Mouse (Mus musculus): ENCODE results near the gene Hspb2. TPM values are rescaled to one million over a fixed set of nuclear protein-coding genes. Genes with fewer than 3 reads are reported as not detected.

Gene Hspb2
- polyA plus RNA-seq, 1 experiment from 2014 or later = 4.0 TPM

DNA sequence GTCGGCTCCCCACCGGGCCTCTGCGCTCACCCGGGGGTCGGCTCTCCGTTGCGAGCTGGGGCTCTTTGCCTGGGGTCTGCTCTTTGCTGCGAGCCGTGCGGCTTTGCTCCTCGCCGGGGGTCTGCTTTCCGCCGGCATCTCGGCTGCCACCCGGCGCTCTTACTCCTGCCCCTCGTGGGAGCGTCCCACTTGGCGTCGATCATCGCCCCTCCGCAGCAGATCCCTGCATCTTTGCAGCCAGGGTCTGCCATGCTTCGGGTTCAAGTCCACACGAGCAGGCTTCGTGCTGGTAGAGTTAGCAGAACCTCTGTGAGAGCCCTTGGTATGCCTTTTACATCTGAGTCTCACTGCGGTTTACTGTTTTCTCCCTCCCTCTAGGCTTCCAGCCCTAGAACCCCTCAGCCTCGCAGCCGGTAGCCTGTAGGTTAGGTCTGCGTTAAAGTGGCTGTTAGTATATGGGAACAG, 23.5 kb upstream of the Hspb2 start:
- peak overlapping the region; percentile 88 for H3K27ac ChIP-seq (ENCODE audit: low read depth)
- no peaks in the 10 kb centered on the region for H3K9me3 ChIP-seq (ENCODE audit: control insufficient read depth, low read length)
- ATAC-seq (replicated peaks; ENCODE audit: low FRiP score, low TSS enrichment, low read depth) (peak; percentile 29), DNase-seq (ENCODE audit: low spot score) (no peak)
- peak overlapping the region; percentile 85 for H3K9ac ChIP-seq (ENCODE audit: low read length)
- peaks cover 36% of the 10 kb centered on the region for H3K36me3 ChIP-seq (ENCODE audit: control insufficient read depth, insufficient read depth, low read length)
- peaks cover 11% of the 10 kb centered on the region; the same call in 1 of the 2 replicates for H3K4me1 ChIP-seq (replicated peaks; ENCODE audit: control insufficient read depth, insufficient read depth, low read length)
- 0% methylated on average over 28 of the region's 30 CpGs for WGBS
- no peaks in the 10 kb centered on the region for H3K27me3 ChIP-seq (replicated peaks; ENCODE audit: control insufficient read depth, insufficient read depth, low read length)
- H3K4me2 ChIP-seq (ENCODE audit: low read length) = peak overlapping the region; percentile 69
- peak overlapping the region; percentile 88 for H3K4me3 ChIP-seq (ENCODE audit: low read depth, low read length)

DNA sequence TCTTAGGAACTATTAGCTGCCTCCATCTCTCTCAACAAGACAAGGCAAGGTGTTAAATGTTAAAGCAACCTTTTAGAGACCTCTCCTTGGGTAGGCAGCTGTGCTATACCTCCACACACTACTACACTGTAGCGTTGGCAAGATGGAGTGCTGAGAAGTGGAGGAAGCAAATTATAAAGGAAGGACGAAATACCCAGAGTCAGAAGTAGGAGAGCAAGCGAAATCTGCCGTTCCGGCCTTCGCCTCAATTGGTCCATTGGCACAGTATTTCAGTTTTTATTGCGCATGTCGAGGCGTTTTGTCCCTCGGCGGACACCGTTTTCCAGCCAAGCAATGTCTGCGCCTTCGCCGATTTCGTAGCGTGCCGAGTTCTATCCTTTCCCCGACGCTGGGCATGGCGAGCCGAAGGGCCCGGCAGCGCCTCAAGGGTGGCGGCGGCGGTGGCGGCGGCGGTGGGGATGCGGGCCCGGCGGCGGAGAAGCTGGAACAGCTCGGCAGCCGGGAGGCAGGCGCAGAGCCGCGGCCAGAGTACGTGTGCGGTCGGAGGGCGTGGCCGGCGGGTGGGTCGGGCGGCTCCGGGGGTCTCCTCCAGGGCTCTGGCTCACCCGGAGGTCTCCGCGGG, 22.9 kb upstream of the Hspb2 start, which contains the start of the genes Alg9 and 1110032A03Rik:
TSS of gene Alg9 (plus strand) at position 29 of the 622 bp plus-strand sequence.
TSS of gene 1110032A03Rik (minus strand) at position 530 of the 622 bp plus-strand sequence.
- H3K36me3 ChIP-seq (ENCODE audit: control insufficient read depth, insufficient read depth, low read length) = peaks cover 33% of the 10 kb centered on the region
- ATAC-seq (replicated peaks; ENCODE audit: low FRiP score, low TSS enrichment, low read depth) (peak; percentile 80), DNase-seq (ENCODE audit: low spot score) (peak; percentile 97)
- H3K4me2 ChIP-seq (ENCODE audit: low read length) = peak within 1 kb of the TSS; percentile 69
- H3K4me1 ChIP-seq (replicated peaks; ENCODE audit: control insufficient read depth, insufficient read depth, low read length) = peaks cover 11% of the 10 kb centered on the region; the same call in 1 of the 2 replicates
- peak within 1 kb of the TSS; percentile 85 for H3K9ac ChIP-seq (ENCODE audit: low read length)
- H3K27me3 ChIP-seq (replicated peaks; ENCODE audit: control insufficient read depth, insufficient read depth, low read length) = no peaks in the 10 kb centered on the region
- H3K4me3 ChIP-seq (ENCODE audit: low read depth, low read length) = peak within 1 kb of the TSS; percentile 88
- WGBS = under 1% methylated on average over 48 of the region's 51 CpGs
- H3K9me3 ChIP-seq (ENCODE audit: control insufficient read depth, low read length) = no peaks in the 10 kb centered on the region
- peak within 1 kb of the TSS; percentile 88 for H3K27ac ChIP-seq (ENCODE audit: low read depth)

GRCm38 (mm10) chr9:50774026-50774462, 21.9 kb upstream of the Hspb2 start:
- 63% methylated on average over 4 of the region's 4 CpGs for WGBS
- no peak for ATAC-seq (replicated peaks; ENCODE audit: low FRiP score, low TSS enrichment, low read depth)
- 0 out of 2 replicates have a peak overlapping the region, but pooled peaks have one; percentile 88 for H3K4me3 ChIP-seq (ENCODE audit: low read depth, low read length)

GRCm38 (mm10) chr9:50770011-50770410, 17.9 kb upstream of the Hspb2 start:
- 80% methylated on average over 2 of the region's 2 CpGs for WGBS
- no peak overlapping the region for H3K4me3 ChIP-seq (ENCODE audit: low read depth, low read length)
- no peak overlapping the region for H3K27ac ChIP-seq (ENCODE audit: low read depth)
- DNase-seq (ENCODE audit: low spot score) = no peak
- H3K4me1 ChIP-seq (replicated peaks; ENCODE audit: control insufficient read depth, insufficient read depth, low read length) = peaks cover 16% of the 10 kb centered on the region; the same call in 1 of the 2 replicates
- no peak overlapping the region for H3K4me2 ChIP-seq (ENCODE audit: low read length)
- no peak overlapping the region for H3K9ac ChIP-seq (ENCODE audit: low read length)
- no peak for ATAC-seq (replicated peaks; ENCODE audit: low FRiP score, low TSS enrichment, low read depth)
- H3K9me3 ChIP-seq (ENCODE audit: control insufficient read depth, low read length) = no peaks in the 10 kb centered on the region
- H3K27me3 ChIP-seq (replicated peaks; ENCODE audit: control insufficient read depth, insufficient read depth, low read length) = no peaks in the 10 kb centered on the region
- peaks cover 13% of the 10 kb centered on the region; the same call in 1 of the 2 replicates for H3K36me3 ChIP-seq (ENCODE audit: control insufficient read depth, insufficient read depth, low read length)

More at GRCm38 (mm10) chr9:50774026-50774462, 21.9 kb upstream of the Hspb2 start:
- peaks cover 22% of the 10 kb centered on the region for H3K36me3 ChIP-seq (ENCODE audit: control insufficient read depth, insufficient read depth, low read length)
- H3K4me2 ChIP-seq (ENCODE audit: low read length) = peak overlapping the region; percentile 69
- H3K27ac ChIP-seq (ENCODE audit: low read depth) = no peak overlapping the region
- no peak overlapping the region for H3K9ac ChIP-seq (ENCODE audit: low read length)
- DNase-seq (ENCODE audit: low spot score) = no peak
- H3K27me3 ChIP-seq (replicated peaks; ENCODE audit: control insufficient read depth, insufficient read depth, low read length) = no peaks in the 10 kb centered on the region
- H3K9me3 ChIP-seq (ENCODE audit: control insufficient read depth, low read length) = no peaks in the 10 kb centered on the region
- peaks cover 14% of the 10 kb centered on the region; the same call in 1 of the 2 replicates for H3K4me1 ChIP-seq (replicated peaks; ENCODE audit: control insufficient read depth, insufficient read depth, low read length)

DNA sequence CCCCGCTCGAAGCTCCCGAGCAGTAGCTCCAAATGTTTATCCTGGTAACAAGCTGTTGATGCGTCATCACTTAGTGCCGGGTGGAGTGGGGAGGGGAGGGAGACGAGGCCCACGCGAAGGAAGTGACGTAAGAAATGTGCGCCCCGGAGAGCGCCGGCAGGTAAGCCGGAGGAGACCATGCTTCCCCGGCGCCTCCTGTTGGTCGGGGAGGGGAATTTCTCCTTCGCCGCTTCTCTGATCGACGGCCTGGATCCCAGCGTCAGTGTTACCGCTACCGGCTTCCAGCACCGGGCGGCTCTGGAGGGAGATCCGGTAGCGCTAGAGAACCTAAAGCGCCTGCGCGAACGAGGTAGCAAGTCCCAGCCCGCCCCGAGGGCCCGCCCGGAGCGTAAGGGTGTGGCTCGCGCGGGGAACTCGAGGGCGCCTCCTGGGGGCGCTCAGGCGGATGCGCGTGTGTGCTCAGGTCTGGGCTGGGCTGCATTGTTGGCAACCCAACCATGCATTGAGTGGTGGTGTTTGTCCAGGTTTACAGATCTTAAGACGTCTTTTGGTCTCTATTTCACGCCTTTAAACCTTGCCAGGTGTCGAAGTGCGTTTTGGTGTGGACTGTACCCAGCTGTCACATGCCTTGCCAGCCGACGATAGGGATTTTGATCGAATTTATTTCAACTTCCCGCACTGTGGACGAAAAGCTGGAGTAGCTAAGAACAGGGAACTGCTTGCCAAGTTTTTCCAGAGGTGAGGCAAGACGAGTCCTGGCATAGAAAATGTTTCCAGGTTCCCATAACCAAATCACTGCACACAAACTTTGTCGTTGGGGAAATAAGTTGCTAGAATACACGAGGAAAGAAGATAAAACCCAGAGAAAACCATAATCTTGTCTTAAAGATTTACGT, 16.2 kb upstream of the Hspb2 start, which contains the start of gene Fdxacb1:
TSS of gene Fdxacb1 (plus strand) at position 130 of the 896 bp plus-strand sequence.
- WGBS = 3% methylated on average over 59 of the region's 59 CpGs
- ATAC-seq (replicated peaks; ENCODE audit: low FRiP score, low TSS enrichment, low read depth) = peak; percentile 98

DNA sequence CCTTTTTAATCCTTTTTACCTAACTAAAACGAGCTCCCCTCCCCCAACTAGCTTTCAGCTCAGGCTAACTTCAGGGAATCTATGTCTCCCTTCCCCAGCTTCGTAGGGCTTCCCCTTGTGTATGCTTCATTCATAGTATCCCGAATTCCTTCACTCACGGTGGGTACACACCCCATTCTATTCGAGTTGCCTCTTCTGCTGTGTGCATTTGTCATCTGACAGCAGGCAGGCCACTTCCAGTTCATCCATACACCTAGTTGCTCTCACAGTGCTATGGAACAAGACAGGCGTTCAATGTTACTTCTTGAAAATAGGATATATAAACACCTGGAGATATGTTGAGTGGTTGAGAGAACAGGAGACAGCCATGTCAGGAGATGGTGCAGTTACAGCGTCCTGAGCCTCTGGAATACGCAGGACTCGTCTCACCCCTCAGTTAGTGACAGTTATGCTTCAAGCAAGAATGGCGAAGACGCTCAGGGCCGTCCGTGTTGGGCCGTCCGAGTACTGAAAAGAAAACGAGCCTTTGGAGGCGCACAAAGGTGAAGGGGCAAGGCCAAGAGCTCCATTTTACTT, 15.5 kb upstream of the Hspb2 start:
- 5% methylated on average over 17 of the region's 17 CpGs for WGBS
- H3K9ac ChIP-seq (ENCODE audit: low read length) = peak overlapping the region; percentile 62
- H3K4me2 ChIP-seq (ENCODE audit: low read length) = peak overlapping the region; percentile 92
- DNase-seq (ENCODE audit: low spot score) = peak; percentile 58
- H3K9me3 ChIP-seq (ENCODE audit: control insufficient read depth, low read length) = no peaks in the 10 kb centered on the region
- ATAC-seq (replicated peaks; ENCODE audit: low FRiP score, low TSS enrichment, low read depth) = peak; percentile 38; the same call in 1 of the 2 replicates
- peaks cover 20% of the 10 kb centered on the region; the same call in 1 of the 2 replicates for H3K36me3 ChIP-seq (ENCODE audit: control insufficient read depth, insufficient read depth, low read length)
- no peaks in the 10 kb centered on the region for H3K27me3 ChIP-seq (replicated peaks; ENCODE audit: control insufficient read depth, insufficient read depth, low read length)
- peak overlapping the region; percentile 78 for H3K4me3 ChIP-seq (ENCODE audit: low read depth, low read length)
- H3K4me1 ChIP-seq (replicated peaks; ENCODE audit: control insufficient read depth, insufficient read depth, low read length) = peaks cover 10% of the 10 kb centered on the region; the same call in 1 of the 2 replicates
- H3K27ac ChIP-seq (ENCODE audit: low read depth) = peak overlapping the region; percentile 95

More for the DNA sequence above, 16.2 kb upstream of the Hspb2 start, which contains the start of gene Fdxacb1:
- H3K9me3 ChIP-seq (ENCODE audit: control insufficient read depth, low read length) = no peaks in the 10 kb centered on the region
- peak within 1 kb of the TSS; percentile 78 for H3K4me3 ChIP-seq (ENCODE audit: low read depth, low read length)
- H3K27me3 ChIP-seq (replicated peaks; ENCODE audit: control insufficient read depth, insufficient read depth, low read length) = no peaks in the 10 kb centered on the region
- H3K4me2 ChIP-seq (ENCODE audit: low read length) = peak within 1 kb of the TSS; percentile 92
- peaks cover 19% of the 10 kb centered on the region; the same call in 1 of the 2 replicates for H3K36me3 ChIP-seq (ENCODE audit: control insufficient read depth, insufficient read depth, low read length)
- peak within 1 kb of the TSS; percentile 62 for H3K9ac ChIP-seq (ENCODE audit: low read length)
- peak; percentile 100 for DNase-seq (ENCODE audit: low spot score)
- H3K27ac ChIP-seq (ENCODE audit: low read depth) = peak within 1 kb of the TSS; percentile 95
- peaks cover 10% of the 10 kb centered on the region; the same call in 1 of the 2 replicates for H3K4me1 ChIP-seq (replicated peaks; ENCODE audit: control insufficient read depth, insufficient read depth, low read length)

DNA sequence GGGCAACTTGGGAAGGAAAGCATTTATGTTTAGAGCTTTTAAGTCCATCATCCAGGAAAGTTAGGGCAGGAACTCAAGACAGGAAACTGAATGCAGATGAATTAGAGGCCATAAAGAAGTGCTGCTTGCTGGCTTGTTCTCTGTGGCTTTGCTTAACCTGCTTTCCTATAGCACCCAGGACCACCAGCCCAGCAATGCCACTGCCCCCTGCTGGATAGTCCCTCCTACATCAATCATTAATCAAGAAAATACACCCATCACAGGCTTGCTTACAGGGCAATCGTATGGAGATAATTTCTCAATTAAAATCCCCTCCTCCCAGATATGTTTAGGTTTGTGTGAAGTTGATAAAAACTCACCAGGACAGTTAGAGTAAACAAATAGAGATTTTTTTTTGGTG, 11.2 kb upstream of the Hspb2 start:
- H3K4me3 ChIP-seq (ENCODE audit: low read depth, low read length) = no peak overlapping the region
- ATAC-seq (replicated peaks; ENCODE audit: low FRiP score, low TSS enrichment, low read depth) = no peak
- no peak overlapping the region for H3K4me2 ChIP-seq (ENCODE audit: low read length)
- no peaks in the 10 kb centered on the region for H3K9me3 ChIP-seq (ENCODE audit: control insufficient read depth, low read length)
- no peak overlapping the region for H3K27ac ChIP-seq (ENCODE audit: low read depth)
- H3K4me1 ChIP-seq (replicated peaks; ENCODE audit: control insufficient read depth, insufficient read depth, low read length) = peaks cover 5% of the 10 kb centered on the region; the same call in 1 of the 2 replicates
- 59% methylated on average over 1 of the region's 1 CpGs for WGBS
- H3K27me3 ChIP-seq (replicated peaks; ENCODE audit: control insufficient read depth, insufficient read depth, low read length) = no peaks in the 10 kb centered on the region
- no peak for DNase-seq (ENCODE audit: low spot score)
- H3K36me3 ChIP-seq (ENCODE audit: control insufficient read depth, insufficient read depth, low read length) = 0 out of 2 replicates have a peak, but pooled peaks cover 7% of the 10 kb centered on the region
- H3K9ac ChIP-seq (ENCODE audit: low read length) = no peak overlapping the region
